Mouse (Mus musculus) intestine, embryonic 14.5 days (tissue): ENCODE measurements at regions not wholly inside any gene's neighbourhood (a gene's known extent, or its start where the extent isn't known, plus 50 kb on each side); places are given as distances from the start of the nearest gene placed in this dataset.

Experiments used
- ATAC-seq: fragments of 200-750 bp; cut with Nextera tagmentation; replicated peaks from 2 replicates; pipeline ENCODE4 v1.8.0; 2017; ENCODE audit warnings: low read depth, moderate number of reproducible peaks, moderate TSS enrichment, moderate library complexity; ENCODE audit not compliant: low FRiP score, low TSS enrichment
- DNase-seq: peaks from one replicate; pipeline ENCODE4 v3.0.0-alpha.2; 2018; ENCODE audit warnings: low spot score
- H3K27ac ChIP-seq: fragments of 300-500 bp; sonication (generic); 2 replicates; pipeline ENCODE4 v1.5.1; 2014; ENCODE audit warnings: low read depth, mild to moderate bottlenecking, control low read depth
- H3K27me3 ChIP-seq: fragments of 300-500 bp; sonication (generic); replicated peaks from 2 replicates; pipeline ENCODE4 v1.6.1; 2014; ENCODE audit warnings: low read length, control low read depth; ENCODE audit not compliant: control insufficient read depth, insufficient read depth
- H3K36me3 ChIP-seq: fragments of 300-500 bp; sonication (generic); 2 replicates; pipeline ENCODE4 v1.6.1; 2014; ENCODE audit warnings: low read length, control low read depth; ENCODE audit not compliant: control insufficient read depth, insufficient read depth
- H3K4me1 ChIP-seq: fragments of 300-500 bp; sonication (generic); replicated peaks from 2 replicates; pipeline ENCODE4 v1.6.1; 2014; ENCODE audit warnings: low read length, control low read depth, mixed read lengths; ENCODE audit not compliant: control insufficient read depth, insufficient read depth
- H3K4me2 ChIP-seq: fragments of 300-500 bp; sonication (generic); 2 replicates; pipeline ENCODE4 v1.6.1; 2014; ENCODE audit warnings: low read length
- H3K4me3 ChIP-seq: fragments of 300-500 bp; sonication (generic); 2 replicates; pipeline ENCODE4 v1.5.1; 2014; ENCODE audit warnings: low read depth, low read length, control low read depth, mixed read lengths
- H3K9ac ChIP-seq: fragments of 300-500 bp; sonication (generic); 2 replicates; pipeline ENCODE4 v1.6.1; 2014; ENCODE audit warnings: mild to moderate bottlenecking, low read length
- H3K9me3 ChIP-seq: fragments of 300-500 bp; sonication (generic); 2 replicates; pipeline ENCODE4 v1.6.1; 2016; ENCODE audit warnings: low read length, control low read depth; ENCODE audit not compliant: control insufficient read depth
- WGBS: fragments of 180-500 bp; shearing (Covaris S2); extraction: QIAGEN DNeasy Blood & Tissue Kit; methylation state at CpG from one replicate; pipeline ENCODE4 v1.1.7; 2014; 5-methylcytosine and 5-hydroxymethylcytosine counted together

DNA sequence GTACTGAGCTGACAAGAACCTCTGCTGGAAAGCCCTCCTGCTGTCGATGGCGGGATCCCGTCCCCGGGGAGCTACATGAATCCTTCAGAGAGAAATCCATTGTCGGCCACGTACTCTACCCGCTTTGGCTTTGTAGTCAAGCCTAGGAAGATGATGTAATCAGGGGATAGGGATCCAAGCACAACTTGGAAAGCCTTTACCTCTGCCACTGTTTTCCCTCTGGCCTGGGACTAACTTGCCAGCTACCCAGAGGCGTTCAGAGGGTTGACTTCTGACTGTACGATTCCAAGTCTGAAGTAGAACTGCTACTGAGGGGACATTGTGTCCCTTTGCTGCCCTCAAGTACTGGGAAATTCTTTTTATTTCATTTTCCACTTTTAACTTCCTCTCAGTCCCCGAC, 110.2 kb upstream of the Nampt start:
- ATAC-seq = no peak
- Histone ChIP-seq H3K4me1 (no peaks in the 10 kb centered on the region), H3K4me3 (no peak overlapping the region), H3K9ac (no peak overlapping the region), H3K27ac (no peak overlapping the region), H3K36me3 (no peaks in the 10 kb centered on the region), H3K9me3 (no peaks in the 10 kb centered on the region), H3K27me3 (no peaks in the 10 kb centered on the region), H3K4me2 (no peak overlapping the region)
- no peak for DNase-seq
- 92% methylated on average over 10 of the region's 10 CpGs for whole genome bisulfite sequencing

DNA sequence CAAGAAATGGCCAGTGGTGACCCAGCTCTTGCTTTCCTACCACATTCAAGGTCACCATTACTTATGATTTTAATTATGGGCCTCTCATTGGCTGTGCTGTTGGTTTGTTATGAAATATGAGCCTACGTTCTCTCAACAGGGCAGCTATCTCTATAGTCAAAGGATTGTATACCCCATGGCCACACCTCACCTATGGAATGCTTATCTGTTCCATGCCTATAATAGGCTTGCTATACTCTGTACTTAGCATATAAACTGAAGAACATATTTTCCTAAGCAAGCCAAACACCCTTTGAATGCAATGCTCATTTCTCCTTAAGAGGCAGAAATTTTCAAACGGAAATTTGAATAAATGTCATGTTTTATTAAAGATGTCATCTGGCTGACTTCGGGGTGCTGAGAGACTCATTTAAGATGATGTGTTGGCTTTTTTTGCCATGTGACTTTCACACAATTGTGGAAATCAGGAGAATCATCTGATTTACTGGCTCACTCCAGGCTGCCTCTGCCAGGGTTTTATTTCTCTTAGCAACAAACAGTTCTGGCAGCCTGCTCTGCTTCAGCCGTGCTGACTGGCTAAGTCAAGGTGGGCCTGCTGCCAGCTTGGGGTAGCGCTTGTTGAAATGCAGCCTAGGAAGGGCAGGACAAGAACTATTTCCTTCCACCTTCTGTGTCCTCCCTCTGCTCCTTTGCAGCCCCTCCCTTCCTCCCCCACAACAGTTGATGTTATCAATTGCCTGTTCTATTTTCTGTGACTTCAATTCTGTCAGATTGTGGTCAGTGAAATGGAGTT, 102.0 kb upstream of the Nampt start:
- Histone ChIP-seq H3K36me3 (no peaks in the 10 kb centered on the region), H3K4me2 (no peak overlapping the region), H3K4me1 (no peaks in the 10 kb centered on the region; the same call in 1 of the 2 replicates), H3K9ac (no peak overlapping the region), H3K4me3 (no peak overlapping the region), H3K27me3 (no peaks in the 10 kb centered on the region), H3K27ac (no peak overlapping the region), H3K9me3 (no peaks in the 10 kb centered on the region)
- 46% methylated on average over 5 of the region's 5 CpGs for WGBS
- DNase-seq (peak; percentile 54), ATAC-seq (no peak)

DNA sequence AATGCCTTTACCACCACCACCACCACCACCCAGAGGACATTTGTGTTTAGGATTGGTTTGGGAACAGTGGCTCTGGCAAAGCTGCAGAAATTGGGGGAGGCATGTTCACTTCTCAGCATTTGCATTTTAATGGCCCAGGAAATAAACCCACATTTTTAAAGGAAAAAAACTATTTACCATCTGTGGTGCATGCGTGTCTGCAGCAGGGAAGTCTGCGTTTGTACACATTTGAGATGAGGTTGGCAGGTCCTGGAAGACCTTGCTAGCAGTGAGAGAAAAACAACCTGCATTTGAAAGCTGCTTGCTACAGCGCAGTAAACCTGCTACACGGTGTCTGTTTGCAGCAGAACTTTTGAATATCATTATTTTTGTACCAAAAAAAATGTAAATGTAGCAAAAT, 100.1 kb upstream of the Nampt start:
- 92% methylated on average over 4 of the region's 4 CpGs for WGBS
- no peak overlapping the region for H3K9ac ChIP-seq
- no peaks in the 10 kb centered on the region for H3K36me3 ChIP-seq
- no peak for ATAC-seq
- no peak for DNase-seq
- no peak overlapping the region for H3K4me3 ChIP-seq
- H3K9me3 ChIP-seq = no peaks in the 10 kb centered on the region
- H3K4me2 ChIP-seq = no peak overlapping the region
- H3K4me1 ChIP-seq = no peaks in the 10 kb centered on the region; the same call in 1 of the 2 replicates
- H3K27me3 ChIP-seq = no peaks in the 10 kb centered on the region
- H3K27ac ChIP-seq = no peak overlapping the region

DNA sequence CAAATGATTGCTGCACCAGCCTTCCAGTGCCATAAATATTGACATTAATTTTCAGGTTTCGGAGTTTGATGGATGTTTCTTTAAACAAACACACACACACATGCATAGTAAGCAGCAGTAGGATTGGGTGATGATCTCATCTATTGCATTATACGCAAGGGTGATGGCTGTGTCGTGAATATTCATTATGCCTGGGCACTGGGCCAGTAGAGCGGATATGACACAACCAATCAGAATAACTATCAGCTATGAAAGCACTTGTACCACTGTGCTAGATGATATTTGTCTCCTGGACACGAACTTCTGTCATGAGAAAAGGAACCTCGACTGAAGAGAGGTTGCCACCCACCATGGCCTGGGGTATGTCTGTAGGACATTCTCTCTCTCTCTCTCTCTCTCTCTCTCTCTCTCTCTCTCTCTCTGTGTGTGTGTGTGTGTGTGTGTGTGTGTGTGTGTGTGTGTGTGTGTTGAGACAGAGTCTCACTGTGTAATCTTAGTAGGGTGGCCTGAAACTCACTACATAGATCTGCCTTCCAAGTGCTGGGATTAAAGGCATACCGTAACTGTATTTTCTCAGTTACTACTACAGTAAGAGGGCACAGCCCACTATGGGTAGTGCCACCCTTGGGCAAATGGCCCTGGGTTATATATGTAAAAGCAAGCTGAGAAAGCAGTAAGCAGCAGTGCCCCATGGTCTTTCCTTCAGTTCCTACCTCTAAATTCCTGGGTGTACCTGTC, 94.7 kb upstream of the Nampt start:
- no peak for ATAC-seq
- DNase-seq = no peak

DNA sequence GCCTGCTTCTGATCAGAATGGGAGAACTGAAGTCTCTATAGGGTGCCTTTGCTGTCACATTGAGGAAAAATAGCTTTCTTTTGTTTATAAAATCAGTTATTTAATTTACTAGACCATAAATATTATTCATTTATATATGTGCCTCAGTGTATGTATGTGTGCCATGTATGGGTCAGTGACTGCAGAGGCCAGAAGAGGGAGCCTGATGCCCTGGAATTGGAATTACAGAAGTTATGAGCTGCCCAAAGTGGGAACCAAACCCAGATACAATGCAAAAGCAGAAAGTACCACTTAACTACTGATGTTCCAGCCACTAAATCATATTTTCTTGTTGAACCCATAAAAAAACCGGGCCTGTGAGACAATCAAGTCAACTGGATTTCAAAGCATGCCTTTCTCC, 91.8 kb upstream of the Nampt start:
- Histone ChIP-seq H3K4me2 (no peak overlapping the region), H3K4me1 (no peaks in the 10 kb centered on the region), H3K27me3 (no peaks in the 10 kb centered on the region), H3K27ac (no peak overlapping the region), H3K9me3 (no peaks in the 10 kb centered on the region), H3K4me3 (no peak overlapping the region), H3K36me3 (no peaks in the 10 kb centered on the region), H3K9ac (no peak overlapping the region)
- ATAC-seq = no peak
- 80% methylated on average over 1 of the region's 1 CpGs for WGBS
- no peak for DNase-seq

More for the DNA sequence above, 94.7 kb upstream of the Nampt start:
- Histone ChIP-seq H3K9me3 (no peaks in the 10 kb centered on the region), H3K4me3 (no peak overlapping the region), H3K27ac (no peak overlapping the region), H3K36me3 (no peaks in the 10 kb centered on the region), H3K4me1 (no peaks in the 10 kb centered on the region), H3K27me3 (no peaks in the 10 kb centered on the region), H3K9ac (no peak overlapping the region), H3K4me2 (no peak overlapping the region)
- WGBS = 72% methylated on average over 7 of the region's 7 CpGs

DNA sequence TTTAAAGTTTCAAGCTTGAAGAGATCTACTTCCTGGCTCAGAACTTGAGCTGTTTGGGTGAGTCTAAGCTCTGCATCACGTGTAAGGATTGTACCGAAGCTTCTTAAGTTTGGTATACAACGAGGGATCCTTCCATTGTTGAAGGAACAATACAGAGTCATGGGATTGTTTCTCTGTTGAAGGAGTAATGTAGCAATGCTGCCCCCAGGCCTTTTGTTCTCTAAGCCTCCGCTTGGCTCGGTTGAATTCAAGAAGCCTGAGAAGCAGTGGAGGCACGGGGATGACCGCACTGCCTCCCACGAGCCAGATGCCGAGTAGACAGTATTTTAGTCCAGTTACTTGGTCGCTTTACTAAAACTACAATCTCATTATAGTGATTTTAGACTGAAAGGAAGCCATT, 90.9 kb upstream of the Nampt start:
- Histone ChIP-seq H3K4me2 (no peak overlapping the region), H3K9ac (no peak overlapping the region), H3K27ac (no peak overlapping the region), H3K36me3 (no peaks in the 10 kb centered on the region), H3K4me1 (no peaks in the 10 kb centered on the region), H3K9me3 (no peaks in the 10 kb centered on the region), H3K27me3 (no peaks in the 10 kb centered on the region), H3K4me3 (no peak overlapping the region)
- WGBS = 83% methylated on average over 10 of the region's 10 CpGs
- ATAC-seq (no peak), DNase-seq (no peak)

DNA sequence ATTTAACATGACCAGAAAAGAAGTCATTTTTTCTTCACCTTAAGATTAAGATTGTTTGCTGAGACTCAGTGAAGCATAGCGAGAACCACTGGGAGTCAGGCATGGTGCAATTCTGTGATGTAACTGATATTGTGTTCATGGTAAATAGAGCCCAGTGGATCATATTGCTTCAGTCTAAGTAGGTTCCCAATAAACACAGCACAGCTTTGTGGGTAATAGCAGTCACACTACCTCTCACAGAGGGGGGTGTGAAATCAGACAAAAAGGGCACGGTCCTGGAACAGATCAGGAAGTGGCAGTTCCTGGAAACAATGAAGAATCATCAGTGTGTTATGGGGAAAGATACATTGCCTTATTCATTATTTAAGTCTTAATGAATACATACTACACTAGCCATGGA, 84.1 kb upstream of the Nampt start:
- H3K4me1 ChIP-seq = no peaks in the 10 kb centered on the region
- WGBS = 82% methylated on average over 2 of the region's 2 CpGs
- DNase-seq (no peak), ATAC-seq (no peak)
- no peak overlapping the region for H3K27ac ChIP-seq
- no peak overlapping the region for H3K9ac ChIP-seq
- H3K4me3 ChIP-seq = no peak overlapping the region
- no peaks in the 10 kb centered on the region for H3K27me3 ChIP-seq
- no peak overlapping the region for H3K4me2 ChIP-seq
- no peaks in the 10 kb centered on the region for H3K9me3 ChIP-seq
- no peaks in the 10 kb centered on the region for H3K36me3 ChIP-seq

DNA sequence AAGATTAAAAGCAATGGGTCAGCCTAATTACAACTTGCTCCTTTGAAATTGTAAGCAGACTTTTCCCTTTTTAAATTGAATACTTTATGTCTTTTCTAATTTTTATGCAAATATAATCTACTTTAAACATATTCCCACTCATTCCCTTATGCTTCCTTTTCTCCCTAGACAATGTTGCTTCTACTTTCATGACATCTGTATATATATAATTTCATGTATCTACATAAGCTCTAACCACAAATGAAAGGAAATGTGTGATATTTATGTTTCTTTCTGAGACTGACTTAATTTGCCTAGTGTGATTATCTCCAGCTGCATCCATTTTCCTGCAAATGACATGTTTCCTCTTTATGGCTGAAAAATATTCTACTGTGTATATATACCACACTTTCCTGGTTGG, 77.9 kb upstream of the Nampt start:
- Histone ChIP-seq H3K4me3 (no peak overlapping the region), H3K36me3 (no peaks in the 10 kb centered on the region), H3K4me1 (no peaks in the 10 kb centered on the region), H3K9ac (no peak overlapping the region), H3K27ac (no peak overlapping the region), H3K27me3 (no peaks in the 10 kb centered on the region), H3K4me2 (no peak overlapping the region), H3K9me3 (no peaks in the 10 kb centered on the region)
- ATAC-seq (no peak), DNase-seq (no peak)
